Mouse (Mus musculus) kidney, embryonic 14.5 days (tissue): ENCODE data around the gene Tab2. TPM values are rescaled to one million over a fixed set of nuclear protein-coding genes. Genes with fewer than 3 reads are reported as not detected.

Experiments used
- ATAC-seq: fragments of 200-750 bp; cut with Nextera tagmentation; 2 replicates; pipeline ENCODE4 v1.8.0; 2017; ENCODE audit warnings: moderate number of reproducible peaks, mild to moderate bottlenecking, moderate TSS enrichment, moderate library complexity; ENCODE audit not compliant: low FRiP score, low TSS enrichment
- H3K27ac ChIP-seq: fragments of 300-500 bp; sonication (generic); 2 replicates; pipeline ENCODE4 v1.5.1; 2014; ENCODE audit warnings: low read depth, mild to moderate bottlenecking, low read length, moderate library complexity, mixed read lengths
- H3K27me3 ChIP-seq: fragments of 300-500 bp; sonication (generic); 2 replicates; pipeline ENCODE4 v1.6.1; 2014; ENCODE audit warnings: mild to moderate bottlenecking, low read length; ENCODE audit not compliant: control insufficient read depth, insufficient read depth
- H3K36me3 ChIP-seq: fragments of 300-500 bp; sonication (generic); 2 replicates; pipeline ENCODE4 v1.6.1; 2014; ENCODE audit warnings: low read length, mixed read lengths; ENCODE audit not compliant: control insufficient read depth, insufficient read depth
- H3K4me1 ChIP-seq: fragments of 300-500 bp; sonication (generic); 2 replicates; pipeline ENCODE4 v1.6.1; 2014; ENCODE audit warnings: low read length, mixed read lengths; ENCODE audit not compliant: control insufficient read depth, insufficient read depth
- H3K4me2 ChIP-seq: fragments of 300-500 bp; sonication (generic); replicated peaks from 2 replicates; pipeline ENCODE4 v1.6.1; 2014; ENCODE audit warnings: low read depth, mild to moderate bottlenecking, low read length
- H3K4me3 ChIP-seq: fragments of 300-500 bp; sonication (generic); 2 replicates; pipeline ENCODE4 v1.5.1; 2014; ENCODE audit warnings: mild to moderate bottlenecking, low read length
- H3K9ac ChIP-seq: fragments of 300-500 bp; sonication (generic); 2 replicates; pipeline ENCODE4 v1.6.1; 2014; ENCODE audit warnings: low read depth, mild to moderate bottlenecking, low read length, moderate library complexity
- H3K9me3 ChIP-seq: fragments of 300-500 bp; sonication (generic); 2 replicates; pipeline ENCODE4 v1.6.1; 2016; ENCODE audit warnings: low read length; ENCODE audit not compliant: control insufficient read depth
- WGBS: fragments of 180-500 bp; shearing (Covaris S2); extraction: QIAGEN DNeasy Blood & Tissue Kit; methylation state at CpG from one replicate; pipeline ENCODE4 v1.1.7; 2014; 5-methylcytosine and 5-hydroxymethylcytosine counted together
- polyA plus RNA-seq: library from polyadenylated mRNA; unstranded; fragments of >200 nt; fragmentation: Nextera tagmentation; extraction: Ambion mirVana; gene quantifications from 2 replicates; pipeline ENCODE4 v1.2.1, GENCODE M21; 2014

The Tab2 gene
- polyA plus RNA-seq, 1 experiment from 2014 or later, result 34.3 TPM

DNA sequence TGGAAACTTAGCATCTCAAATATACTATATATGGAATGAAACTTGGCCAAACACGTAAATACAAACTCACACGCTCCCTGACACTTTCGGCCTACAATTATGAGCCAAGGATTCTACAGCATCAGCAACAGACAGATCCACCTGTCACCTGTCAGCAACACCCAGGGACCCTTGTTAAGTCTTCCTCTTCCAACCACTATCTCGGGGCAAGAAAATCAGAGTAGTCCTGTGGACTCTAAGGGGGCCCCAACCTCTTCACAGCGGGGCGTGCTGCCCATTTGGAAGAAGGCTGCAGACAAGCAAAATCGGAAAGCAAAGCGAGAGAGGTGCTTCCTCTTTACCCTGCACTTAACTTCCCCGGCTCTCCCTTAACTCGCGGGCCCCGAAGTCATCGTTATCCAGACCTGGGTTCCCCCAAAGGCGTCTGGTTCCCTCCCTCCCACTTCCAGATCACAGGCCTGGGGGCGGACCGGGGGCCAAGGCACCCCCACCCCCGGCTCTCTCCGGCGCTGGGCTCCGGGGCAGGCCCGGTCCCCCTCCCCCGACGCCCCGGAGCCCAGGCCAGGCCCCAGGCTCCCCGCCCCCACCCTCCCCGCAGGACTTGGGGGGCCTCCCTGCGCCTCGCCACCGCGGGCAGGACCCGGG is 919 bp downstream of the Tab2 start:
- ATAC-seq, result no peak; the same call in 1 of the 2 replicates

DNA sequence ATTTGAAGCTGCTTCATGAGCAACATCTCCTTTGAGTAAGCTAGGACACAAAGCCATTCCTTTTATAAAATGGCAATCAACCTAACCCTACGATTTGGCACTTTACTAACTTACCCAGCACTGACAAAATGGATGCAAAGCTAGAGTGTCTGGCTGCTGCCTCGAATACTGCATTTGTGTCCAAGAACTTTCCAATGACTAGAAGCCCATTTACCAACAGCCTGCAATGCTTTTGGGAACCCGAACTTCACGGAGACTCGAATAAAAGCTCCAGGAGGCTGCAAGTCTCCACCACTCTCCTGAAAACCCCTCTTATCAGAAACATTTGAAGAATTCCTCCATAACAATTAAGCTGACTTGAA is 1.4 kb downstream of the Tab2 start:
- peak overlapping the region; percentile 80 for H3K4me2 ChIP-seq
- WGBS, result 4% methylated on average over 5 of the region's 5 CpGs
- no peaks in the 10 kb centered on the region for H3K9me3 ChIP-seq
- no peak for ATAC-seq
- no peaks in the 10 kb centered on the region for H3K27me3 ChIP-seq
- peaks cover 9% of the 10 kb centered on the region; the same call in 1 of the 2 replicates for H3K4me1 ChIP-seq
- no peaks in the 10 kb centered on the region for H3K36me3 ChIP-seq
- peak overlapping the region; percentile 97 for H3K4me3 ChIP-seq
- no peak overlapping the region; the same call in 1 of the 2 replicates for H3K27ac ChIP-seq
- H3K9ac ChIP-seq, result peak overlapping the region; percentile 99; the same call in 1 of the 2 replicates

More for the DNA sequence above, 919 bp downstream of the Tab2 start:
- WGBS, result 1% methylated on average over 26 of the region's 31 CpGs
- H3K27ac ChIP-seq, result peak overlapping the region; percentile 99
- no peaks in the 10 kb centered on the region for H3K9me3 ChIP-seq
- peak overlapping the region; percentile 80 for H3K4me2 ChIP-seq
- peak overlapping the region; percentile 99 for H3K9ac ChIP-seq
- no peaks in the 10 kb centered on the region for H3K27me3 ChIP-seq
- H3K4me1 ChIP-seq, result peaks cover 9% of the 10 kb centered on the region; the same call in 1 of the 2 replicates
- H3K36me3 ChIP-seq, result no peaks in the 10 kb centered on the region
- H3K4me3 ChIP-seq, result peak overlapping the region; percentile 97

DNA sequence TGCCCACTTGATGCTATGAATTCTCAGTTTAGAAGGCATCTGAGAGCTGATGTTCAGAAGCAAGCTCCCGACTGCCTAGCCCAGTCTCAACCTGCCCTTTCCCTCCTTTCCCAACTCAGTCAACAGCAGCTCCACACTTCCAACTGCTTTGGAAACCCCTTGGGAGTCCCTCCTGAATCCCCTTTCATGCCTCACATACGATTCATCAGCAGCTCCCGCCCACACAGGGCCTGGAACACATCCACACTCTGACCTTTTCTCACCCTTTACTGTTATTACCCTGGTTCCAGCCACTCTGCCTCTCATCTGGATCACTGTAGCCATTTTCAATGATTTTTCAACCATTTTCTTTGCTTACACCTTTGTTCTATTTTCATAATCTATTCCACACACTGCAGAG is 13.0 kb downstream of the Tab2 start:
- Histone ChIP-seq H3K4me2 (no peak overlapping the region), H3K27ac (no peak overlapping the region), H3K9ac (no peak overlapping the region), H3K27me3 (no peaks in the 10 kb centered on the region), H3K4me3 (no peak overlapping the region), H3K9me3 (no peaks in the 10 kb centered on the region), H3K36me3 (peaks cover 3% of the 10 kb centered on the region; the same call in 1 of the 2 replicates), H3K4me1 (peaks cover 5% of the 10 kb centered on the region; the same call in 1 of the 2 replicates)
- WGBS, result 13% methylated on average over 3 of the region's 3 CpGs
- ATAC-seq, result no peak

DNA sequence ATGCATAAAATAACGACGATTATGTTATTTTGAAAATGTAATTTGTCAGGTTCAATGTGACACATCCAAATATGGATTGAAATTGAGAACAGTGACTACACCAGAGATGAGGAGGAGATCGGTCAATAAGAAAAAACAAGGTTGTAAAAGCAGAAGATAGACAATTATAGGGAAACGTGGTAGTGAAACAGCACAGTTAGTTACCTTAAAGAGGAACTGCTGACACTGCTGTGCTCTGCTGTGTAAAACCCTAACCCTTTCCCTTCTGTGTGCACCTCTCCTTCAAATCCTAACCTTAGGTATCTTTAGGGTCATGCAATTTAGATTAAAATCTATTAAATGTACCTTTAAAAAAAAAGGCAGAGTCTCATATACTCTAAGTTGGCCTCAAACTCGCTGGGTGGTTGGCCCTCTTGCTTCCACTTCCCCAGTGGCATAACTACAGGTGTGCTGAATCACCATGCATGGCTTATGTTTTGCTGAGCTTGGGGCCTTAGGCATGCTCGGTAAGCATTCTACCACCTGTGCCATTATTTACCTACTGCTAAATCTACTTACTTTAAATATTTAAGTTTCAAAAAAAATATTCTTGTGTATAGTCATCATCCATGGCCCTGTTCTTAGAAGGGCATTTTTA is 19.4 kb downstream of the Tab2 start:
- Histone ChIP-seq H3K9ac (no peak overlapping the region), H3K4me1 (no peaks in the 10 kb centered on the region), H3K4me2 (no peak overlapping the region), H3K4me3 (no peak overlapping the region), H3K27ac (no peak overlapping the region), H3K27me3 (no peaks in the 10 kb centered on the region), H3K9me3 (no peaks in the 10 kb centered on the region), H3K36me3 (no peaks in the 10 kb centered on the region)
- WGBS, result 81% methylated on average over 6 of the region's 6 CpGs
- no peak for ATAC-seq

DNA sequence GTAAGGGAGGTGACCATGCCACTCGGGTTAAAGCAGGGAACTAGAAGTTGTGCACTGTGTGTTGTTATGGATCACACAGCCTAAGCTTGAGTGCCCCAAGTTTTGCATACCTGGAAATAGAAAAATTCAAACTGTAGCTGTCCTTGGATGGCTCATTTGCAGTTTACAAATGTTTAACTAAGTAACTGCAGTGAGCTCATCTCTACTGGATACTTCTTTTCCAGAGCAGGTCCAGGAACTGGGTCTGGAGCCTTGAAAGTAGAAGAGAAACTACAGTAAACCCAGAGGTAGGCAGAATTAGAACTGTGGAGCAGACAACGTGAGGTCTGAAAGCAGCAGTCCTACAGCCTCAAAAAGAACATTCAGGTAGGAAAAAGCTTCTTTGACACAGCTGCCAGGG is 23.1 kb downstream of the Tab2 start:
- H3K36me3 ChIP-seq, result no peaks in the 10 kb centered on the region
- H3K9me3 ChIP-seq, result no peaks in the 10 kb centered on the region
- no peak overlapping the region for H3K9ac ChIP-seq
- no peak overlapping the region for H3K4me3 ChIP-seq
- no peaks in the 10 kb centered on the region for H3K4me1 ChIP-seq
- H3K27me3 ChIP-seq, result no peaks in the 10 kb centered on the region
- H3K4me2 ChIP-seq, result no peak overlapping the region
- ATAC-seq, result no peak
- 92% methylated on average over 2 of the region's 2 CpGs for WGBS
- no peak overlapping the region for H3K27ac ChIP-seq

DNA sequence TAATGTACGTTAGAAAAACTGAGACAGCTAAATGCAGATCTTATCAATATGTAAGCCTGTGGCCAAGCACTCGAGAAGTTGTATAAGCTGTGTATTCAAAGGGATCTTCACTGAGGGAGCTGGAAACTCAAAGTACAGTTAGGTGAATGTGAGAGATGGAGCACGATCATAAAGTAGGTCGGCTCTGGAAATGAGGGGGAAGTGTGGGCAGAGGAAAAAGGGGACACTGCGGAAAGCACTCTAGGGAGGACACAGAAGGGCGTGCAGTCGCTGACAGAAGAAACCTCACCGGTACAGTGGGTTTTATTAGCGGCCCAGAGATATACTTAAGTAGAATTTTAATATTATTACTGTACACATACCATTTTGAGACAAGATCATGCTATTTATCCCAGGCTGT is 27.0 kb downstream of the Tab2 start:
- WGBS, result 76% methylated on average over 9 of the region's 9 CpGs
- no peaks in the 10 kb centered on the region for H3K4me1 ChIP-seq
- no peak overlapping the region for H3K4me3 ChIP-seq
- no peak for ATAC-seq
- H3K27ac ChIP-seq, result no peak overlapping the region
- H3K27me3 ChIP-seq, result no peaks in the 10 kb centered on the region
- H3K9me3 ChIP-seq, result no peaks in the 10 kb centered on the region
- no peak overlapping the region for H3K9ac ChIP-seq
- peaks cover 5% of the 10 kb centered on the region; the same call in 1 of the 2 replicates for H3K36me3 ChIP-seq
- no peak overlapping the region for H3K4me2 ChIP-seq

DNA sequence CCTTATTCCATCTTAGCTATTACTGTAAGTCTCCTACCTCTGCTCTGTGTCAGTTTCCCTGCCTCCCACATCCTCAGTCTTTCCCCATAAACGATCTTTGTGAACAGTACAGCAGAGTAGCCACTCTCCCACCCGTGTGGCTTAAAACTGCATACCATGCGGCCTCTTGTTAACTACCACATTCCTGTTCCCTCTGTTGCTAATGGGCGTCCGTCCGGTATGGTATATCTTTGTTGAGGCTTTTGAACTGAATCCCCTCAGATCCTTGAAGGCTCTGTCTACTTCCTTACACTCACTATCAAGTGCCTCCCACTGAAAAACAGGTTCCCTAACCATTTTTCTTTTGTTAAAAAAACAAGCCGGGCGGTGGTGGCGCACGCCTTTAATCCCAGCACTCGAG is 30.5 kb downstream of the Tab2 start:
- Histone ChIP-seq H3K27me3 (no peaks in the 10 kb centered on the region), H3K36me3 (peaks cover 17% of the 10 kb centered on the region; the same call in 1 of the 2 replicates)
- 80% methylated on average over 11 of the region's 11 CpGs for WGBS

DNA sequence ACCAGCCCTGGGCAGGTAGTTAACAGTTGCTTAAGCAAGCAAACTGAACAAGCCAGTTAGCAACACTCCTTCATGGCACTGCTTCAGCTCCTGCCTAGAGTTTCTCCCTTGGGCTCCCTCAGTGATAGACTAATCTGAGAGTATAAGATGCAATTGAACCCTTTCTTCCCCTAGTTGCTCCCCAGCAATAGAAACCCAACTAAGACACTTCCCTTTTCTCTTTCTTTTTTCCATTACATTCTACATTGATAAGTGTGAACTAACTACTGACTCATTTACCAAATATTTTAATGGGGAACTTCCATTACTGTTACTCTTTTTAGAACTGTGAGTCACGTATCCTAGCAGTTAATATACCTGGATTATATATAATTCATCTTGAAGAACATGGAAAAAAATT is 32.6 kb downstream of the Tab2 start:
- Histone ChIP-seq H3K4me1 (no peaks in the 10 kb centered on the region), H3K27ac (no peak overlapping the region), H3K36me3 (peaks cover 37% of the 10 kb centered on the region), H3K4me2 (no peak overlapping the region), H3K9me3 (no peaks in the 10 kb centered on the region), H3K9ac (no peak overlapping the region), H3K27me3 (no peaks in the 10 kb centered on the region), H3K4me3 (no peak overlapping the region)
- WGBS, result 93% methylated on average over 1 of the region's 1 CpGs
- ATAC-seq, result no peak

More for the DNA sequence above, 30.5 kb downstream of the Tab2 start:
- no peaks in the 10 kb centered on the region for H3K4me1 ChIP-seq
- H3K9ac ChIP-seq, result no peak overlapping the region
- no peak overlapping the region for H3K4me2 ChIP-seq
- H3K27ac ChIP-seq, result no peak overlapping the region
- no peak overlapping the region for H3K4me3 ChIP-seq
- ATAC-seq, result no peak
- no peaks in the 10 kb centered on the region for H3K9me3 ChIP-seq

DNA sequence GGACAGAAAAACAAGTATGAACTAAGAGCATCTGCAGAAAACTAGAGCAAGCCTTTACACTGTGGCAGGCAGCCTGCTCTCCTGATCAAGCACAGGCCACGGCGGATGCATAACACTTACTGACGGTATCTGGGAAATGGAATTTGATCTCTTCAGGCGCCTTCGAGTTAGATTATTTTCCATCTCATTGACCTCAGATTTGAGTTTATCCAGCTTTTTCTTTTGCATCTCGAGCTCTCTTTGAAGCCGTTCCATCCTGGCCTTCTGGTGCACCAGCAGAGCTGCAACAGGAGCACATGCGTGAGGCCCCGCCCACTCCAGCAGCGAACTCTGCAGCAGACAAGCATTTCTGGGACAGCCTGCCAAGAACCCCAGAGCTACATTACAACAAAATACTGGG is 44.8 kb downstream of the Tab2 start:
- H3K4me3 ChIP-seq, result no peak overlapping the region
- H3K36me3 ChIP-seq, result peaks cover 56% of the 10 kb centered on the region
- no peak for ATAC-seq
- no peaks in the 10 kb centered on the region for H3K27me3 ChIP-seq
- H3K4me2 ChIP-seq, result no peak overlapping the region
- H3K4me1 ChIP-seq, result no peaks in the 10 kb centered on the region
- no peak overlapping the region for H3K9ac ChIP-seq
- H3K9me3 ChIP-seq, result no peaks in the 10 kb centered on the region
- WGBS, result 76% methylated on average over 10 of the region's 10 CpGs
- no peak overlapping the region for H3K27ac ChIP-seq
